Mouse (Mus musculus) gastrocnemius, adult 8-10 months (tissue): Measurements from ENCODE around the gene Ephb2. TPM values are rescaled to one million over a fixed set of nuclear protein-coding genes. Genes with fewer than 3 reads are reported as not detected.

ENCODE experiments used
- DNase-seq, 2 experiments: peaks; one replicate each; pipeline ENCODE4 v3.0.0; 2022; ENCODE audit warnings: low spot score in 2 of 2
- microRNA-seq: library from miRNA; unstranded; fragments of <30 nt; microRNA quantifications from one replicate; pipeline ENCODE4 v1.2.0, GENCODE M21; 2022
- total RNA-seq, 4 experiments: library from RNA; stranded (reverse); gene quantifications; 2 replicates each; pipeline ENCODE4 v1.2.4; 2022

Ephb2 gene
- total RNA-seq, 4 experiments from 2014 or later: 0.24 to 0.75 (median 0.56) TPM; not detected in 1

- no peak for DNase-seq
Observed at GRCm38 (mm10) chr4:136610387-136610856, 225.4 kb downstream of the Ephb2 start, which contains the start of gene Tex46. Gene Tex46 (plus strand): TSS chr4:136610437.

GRCm38 (mm10) chr4:136605756-136606485 is 229.9 kb downstream of the Ephb2 start:
- no peak for DNase-seq

- DNase-seq: peak; percentile 88 to 89
Observed at GRCm38 (mm10) chr4:136602568-136602967, 233.2 kb downstream of the Ephb2 start, which contains the start of gene Kdm1a. Gene Kdm1a (minus strand): TSS chr4:136602723.

- DNase-seq: no peak
Observed at GRCm38 (mm10) chr4:136602018-136602554, 233.7 kb downstream of the Ephb2 start.

- peak in 1 of 2 experiments; percentile 13 for DNase-seq
Observed at GRCm38 (mm10) chr4:136601476-136601875, 234.3 kb downstream of the Ephb2 start.

GRCm38 (mm10) chr4:136600536-136600935 is 235.3 kb downstream of the Ephb2 start:
- DNase-seq: no peak

- DNase-seq: no peak
Observed at GRCm38 (mm10) chr4:136599869-136600268, 235.9 kb downstream of the Ephb2 start.

GRCm38 (mm10) chr4:136598268-136598876 is 237.4 kb downstream of the Ephb2 start:
- DNase-seq: no peak

Small RNAs within 50 kb of the gene (microRNA-seq; reads per million reads assigned to microRNA genes)
- gene Gm22180: not detected

Other genes with a start within 250 kb of the Ephb2 start
- 10 to 100 TPM; 17.0 to 19.0 (median 17.8) TPM for gene Kdm1a, start 233.3 kb downstream of the Ephb2 start, total RNA-seq
- gene Tex46, start 225.6 kb downstream of the Ephb2 start, total RNA-seq: not detected
- not detected for gene Lactbl1, start 213.4 kb downstream of the Ephb2 start, total RNA-seq
- 10 to 100 TPM in 1 of 4 experiments, 1 to 10 TPM in 3; 3.3 to 11.0 (median 7.2) TPM for gene C1qb, start 50.2 kb upstream of the Ephb2 start, total RNA-seq
- gene C1qc, start 57.1 kb upstream of the Ephb2 start, total RNA-seq: 1 to 10 TPM; 2.2 to 8.2 (median 5.5) TPM
- gene C1qa, start 62.8 kb upstream of the Ephb2 start, total RNA-seq: 10 to 100 TPM in 1 of 4 experiments, 1 to 10 TPM in 3; 2.6 to 11.5 (median 6.7) TPM
- gene Epha8, start 120.8 kb upstream of the Ephb2 start, total RNA-seq: not detected
- gene Zbtb40, start 212.8 kb upstream of the Ephb2 start, total RNA-seq: 10 to 100 TPM in 1 of 4 experiments, 1 to 10 TPM in 3; 6.7 to 10.3 (median 8.5) TPM